In the genomic region with DNA sequence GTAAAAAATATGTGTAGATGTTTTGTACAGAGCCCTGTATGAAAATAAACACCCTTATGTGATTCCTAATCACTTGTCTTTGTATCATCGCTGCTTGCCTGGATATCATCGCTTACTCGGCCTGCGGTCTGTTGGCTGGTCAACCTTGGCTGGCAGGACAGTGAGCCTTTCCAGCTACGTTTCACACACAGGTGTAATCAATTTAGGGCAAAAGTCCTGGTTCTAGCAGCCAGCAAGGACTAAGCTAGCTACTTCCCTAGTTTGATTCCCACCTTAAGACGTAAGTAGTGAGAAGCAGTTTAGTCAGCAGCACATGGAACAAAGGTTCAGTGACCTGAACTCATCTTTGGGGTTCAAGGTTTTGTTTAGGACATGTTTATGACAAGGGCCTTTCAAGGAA, we compare ENCODE assay signal across 15 mouse cellular contexts.
"Had no signal": no experiment of that assay in that cellular context is flagged by ENCODE, and none has a peak within 500 bp of the region (broad histone marks: within the 10 kb centered on the region; RNA-seq: fewer than 3 reads in every experiment).

No protein-coding gene starts in this region.

- H3K27ac ChIP-seq: neural tube, embryonic 15.5 days; stomach, embryonic 15.5 days; stomach, postnatal 0 days had no signal

- H3K4me3 ChIP-seq: neural tube, embryonic 15.5 days; stomach, embryonic 15.5 days had no signal

- H3K27me3 ChIP-seq: neural tube, embryonic 15.5 days; stomach, embryonic 15.5 days had no signal

- H3K9me3 ChIP-seq: neural tube, embryonic 15.5 days; stomach, embryonic 15.5 days had no signal

- H3K4me1 ChIP-seq: neural tube, embryonic 15.5 days; stomach, embryonic 15.5 days had no signal

- H3K9ac ChIP-seq: neural tube, embryonic 15.5 days; stomach, embryonic 15.5 days had no signal

- DNase-seq: retina, postnatal 1 day; right cerebral cortex, adult 18-20 months; right cerebral cortex, postnatal 14 days; right cerebral cortex, postnatal 25 days; right cerebral cortex, postnatal 4 days; spleen, adult 18-20 months; thymus, adult 18-20 months; thymus, adult 2 months; thymus, postnatal 14 days; thymus, postnatal 25 days; thymus, postnatal 36 days; thymus, postnatal 4 days had no signal

- H3K4me2 ChIP-seq: neural tube, embryonic 15.5 days; stomach, embryonic 15.5 days had no signal
